Mouse (Mus musculus) heart, embryonic 11.5 days (tissue): ENCODE measurements around the gene Ccl4. TPM values are rescaled to one million over a fixed set of nuclear protein-coding genes. Genes with fewer than 3 reads are reported as not detected.

ENCODE experiments used
- ATAC-seq: fragments of 200-750 bp; cut with Nextera tagmentation; replicated peaks from 2 replicates; pipeline ENCODE4 v1.8.0; 2017; ENCODE audit warnings: moderate library complexity; ENCODE audit not compliant: insufficient number of reproducible peaks, low FRiP score, low TSS enrichment
- H3K27ac ChIP-seq: fragments of 300-500 bp; sonication (generic); 2 replicates; pipeline ENCODE4 v1.5.1; 2014; ENCODE audit warnings: mild to moderate bottlenecking, low read depth, low read length
- H3K27me3 ChIP-seq: fragments of 300-500 bp; sonication (generic); 2 replicates; pipeline ENCODE4 v1.6.1; 2014; ENCODE audit warnings: mild to moderate bottlenecking, low read length, mixed read lengths; ENCODE audit not compliant: control insufficient read depth, insufficient read depth
- H3K36me3 ChIP-seq: fragments of 300-500 bp; sonication (generic); 2 replicates; pipeline ENCODE4 v1.6.1; 2014; ENCODE audit warnings: mild to moderate bottlenecking, low read length, moderate library complexity, mixed read lengths; ENCODE audit not compliant: control insufficient read depth, insufficient read depth
- H3K4me1 ChIP-seq: fragments of 300-500 bp; sonication (generic); 2 replicates; pipeline ENCODE4 v1.6.1; 2014; ENCODE audit warnings: low read length; ENCODE audit not compliant: control insufficient read depth, insufficient read depth
- H3K4me2 ChIP-seq: fragments of 300-500 bp; sonication (generic); 2 replicates; pipeline ENCODE4 v1.6.1; 2014; ENCODE audit warnings: mild to moderate bottlenecking, moderate library complexity
- H3K4me3 ChIP-seq: fragments of 300-500 bp; sonication (generic); 2 replicates; pipeline ENCODE4 v1.5.1; 2014; ENCODE audit warnings: low read depth, low read length
- H3K9ac ChIP-seq: fragments of 300-500 bp; sonication (generic); 2 replicates; pipeline ENCODE4 v1.6.1; 2014; ENCODE audit warnings: mild to moderate bottlenecking, low read depth, low read length, moderate library complexity
- H3K9me3 ChIP-seq: fragments of 300-500 bp; sonication (generic); replicated peaks from 2 replicates; pipeline ENCODE4 v1.6.1; 2016; ENCODE audit warnings: low read length; ENCODE audit not compliant: control insufficient read depth
- WGBS: fragments of 180-500 bp; shearing (Covaris S2); extraction: QIAGEN DNeasy Blood & Tissue Kit; methylation state at CpG from one replicate; pipeline ENCODE4 v1.1.7; 2014; ENCODE audit not compliant: insufficient replicate concordance; 5-methylcytosine and 5-hydroxymethylcytosine counted together
- polyA plus RNA-seq: library from polyadenylated mRNA; unstranded; fragments of >200 nt; fragmentation: Nextera tagmentation; extraction: Ambion mirVana; gene quantifications from 2 replicates; pipeline ENCODE4 v1.2.1, GENCODE M21; 2014

Ccl4 gene
- polyA plus RNA-seq = 0.26 TPM in 1 of 2 replicates, not detected in the other

GRCm38 (mm10) chr11:83662204-83662603 is at the start of gene Ccl4:
Gene Ccl4, plus strand, starts transcription at chr11:83662584.
- no peak for ATAC-seq
- no peak within 1 kb of the TSS for H3K4me2 ChIP-seq
- H3K9ac ChIP-seq = no peak within 1 kb of the TSS
- no peak within 1 kb of the TSS for H3K27ac ChIP-seq
- no peaks in the 10 kb centered on the region for H3K9me3 ChIP-seq
- H3K27me3 ChIP-seq = no peaks in the 10 kb centered on the region
- no peaks in the 10 kb centered on the region for H3K36me3 ChIP-seq
- H3K4me1 ChIP-seq = no peaks in the 10 kb centered on the region
- no peak within 1 kb of the TSS for H3K4me3 ChIP-seq
- 71% methylated on average over 6 of the region's 6 CpGs for WGBS

- Histone ChIP-seq H3K9me3 (no peaks in the 10 kb centered on the region), H3K4me3 (no peak overlapping the region), H3K36me3 (no peaks in the 10 kb centered on the region), H3K27ac (no peak overlapping the region), H3K4me1 (no peaks in the 10 kb centered on the region), H3K4me2 (no peak overlapping the region), H3K27me3 (no peaks in the 10 kb centered on the region), H3K9ac (no peak overlapping the region)
- WGBS = 71% methylated on average over 1 of the region's 1 CpGs
- ATAC-seq = no peak
These were observed 45.8 kb upstream of the Ccl4 start for GRCm38 (mm10) chr11:83616586-83616985.

- Histone ChIP-seq H3K4me2 (no peak overlapping the region), H3K4me3 (no peak overlapping the region), H3K27ac (no peak overlapping the region), H3K9me3 (no peaks in the 10 kb centered on the region), H3K36me3 (no peaks in the 10 kb centered on the region), H3K27me3 (no peaks in the 10 kb centered on the region), H3K9ac (no peak overlapping the region), H3K4me1 (no peaks in the 10 kb centered on the region)
- WGBS = 73% methylated on average over 5 of the region's 5 CpGs
- no peak for ATAC-seq
These were observed 44.1 kb upstream of the Ccl4 start for GRCm38 (mm10) chr11:83618238-83618637.

DNA sequence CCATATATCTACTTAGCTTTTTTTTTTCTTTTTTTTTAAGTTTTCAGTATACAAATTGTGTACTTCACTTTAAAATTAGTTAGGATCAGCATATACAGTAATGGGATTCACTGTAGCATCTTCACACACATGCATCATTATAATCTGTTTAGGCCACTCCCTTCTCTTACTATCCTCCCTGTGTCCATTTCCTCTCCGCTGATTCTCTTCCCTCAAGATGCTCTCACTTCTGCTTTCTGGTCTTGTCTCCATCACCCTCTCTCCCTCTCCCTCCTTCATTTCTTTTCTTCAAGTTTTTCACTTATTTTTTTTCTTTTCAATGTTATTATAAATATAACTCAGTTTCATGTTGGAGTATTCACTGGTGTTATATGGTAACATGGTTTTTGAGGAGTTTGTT is 43.3 kb upstream of the Ccl4 start:
- Histone ChIP-seq H3K4me2 (no peak overlapping the region), H3K27me3 (no peaks in the 10 kb centered on the region), H3K9me3 (no peaks in the 10 kb centered on the region), H3K27ac (no peak overlapping the region), H3K4me1 (no peaks in the 10 kb centered on the region), H3K9ac (no peak overlapping the region), H3K36me3 (no peaks in the 10 kb centered on the region), H3K4me3 (no peak overlapping the region)
- 90% methylated on average over 1 of the region's 1 CpGs for WGBS
- no peak for ATAC-seq

DNA sequence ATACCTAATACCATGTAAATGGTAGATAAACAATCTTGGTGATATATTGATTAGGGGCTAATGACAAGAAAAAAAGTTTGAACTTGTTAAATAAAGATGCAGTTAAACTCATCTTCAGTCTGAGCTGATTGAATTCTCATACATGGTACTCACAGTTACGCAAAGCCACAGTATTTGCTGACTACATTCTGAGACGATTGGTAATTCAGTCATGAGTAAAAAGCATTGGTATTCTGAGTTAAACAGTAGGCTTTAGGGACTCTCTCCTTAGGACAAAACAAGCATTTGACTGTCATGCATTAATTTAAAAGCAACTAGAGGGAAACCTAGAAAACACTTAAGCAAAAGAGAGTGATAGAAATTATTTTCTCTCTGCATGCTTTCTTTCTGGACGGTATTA is 38.8 kb upstream of the Ccl4 start:
- H3K9ac ChIP-seq = no peak overlapping the region
- H3K4me2 ChIP-seq = no peak overlapping the region
- no peaks in the 10 kb centered on the region for H3K9me3 ChIP-seq
- H3K4me3 ChIP-seq = no peak overlapping the region
- no peak for ATAC-seq
- H3K36me3 ChIP-seq = no peaks in the 10 kb centered on the region
- H3K27ac ChIP-seq = no peak overlapping the region
- H3K27me3 ChIP-seq = no peaks in the 10 kb centered on the region
- no peaks in the 10 kb centered on the region for H3K4me1 ChIP-seq
- WGBS = 82% methylated on average over 3 of the region's 3 CpGs

DNA sequence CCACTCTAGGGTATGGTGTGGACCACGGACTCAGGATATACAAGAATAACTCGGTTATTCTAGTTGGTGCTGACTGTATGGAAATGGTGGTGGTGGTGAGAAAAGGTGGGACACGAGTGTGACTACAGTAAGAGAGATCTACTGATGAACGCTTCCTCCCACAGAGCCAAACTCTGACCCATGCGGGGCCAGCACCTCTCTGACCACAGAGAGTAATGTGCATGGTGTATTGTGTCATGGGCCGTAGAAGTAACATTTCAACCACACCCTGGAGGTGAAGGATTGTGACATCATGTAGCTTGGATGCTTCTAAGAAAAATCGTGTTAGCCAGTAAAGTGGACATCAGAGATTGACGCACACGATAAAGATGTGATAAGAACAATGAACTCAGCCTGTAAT is 33.6 kb upstream of the Ccl4 start:
- Histone ChIP-seq H3K4me1 (no peaks in the 10 kb centered on the region), H3K9me3 (no peaks in the 10 kb centered on the region), H3K27ac (no peak overlapping the region), H3K4me3 (no peak overlapping the region), H3K4me2 (no peak overlapping the region), H3K36me3 (no peaks in the 10 kb centered on the region), H3K27me3 (no peaks in the 10 kb centered on the region), H3K9ac (no peak overlapping the region)
- 80% methylated on average over 9 of the region's 9 CpGs for whole genome bisulfite sequencing
- ATAC-seq = no peak

DNA sequence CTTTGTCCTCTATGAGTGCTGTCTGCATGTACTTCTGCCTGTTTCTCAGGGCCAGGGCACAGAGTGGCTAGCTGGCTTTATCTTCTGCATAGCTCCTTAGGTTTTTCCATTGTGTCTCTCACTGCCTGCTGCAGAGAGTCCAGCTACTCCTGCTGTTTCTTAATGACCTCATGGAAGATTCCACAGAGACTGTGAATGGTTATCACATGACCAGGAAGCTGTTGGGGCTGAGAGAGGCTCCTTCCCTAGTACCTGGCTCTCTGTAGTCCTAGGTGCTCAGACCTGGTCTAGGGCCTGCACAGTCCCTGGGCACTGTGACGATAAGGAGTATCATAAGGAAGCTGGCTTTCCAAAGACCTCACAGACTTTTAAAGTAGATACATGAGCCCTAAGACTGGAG is 31.8 kb upstream of the Ccl4 start:
- Histone ChIP-seq H3K27me3 (no peaks in the 10 kb centered on the region), H3K27ac (no peak overlapping the region), H3K4me3 (no peak overlapping the region), H3K36me3 (no peaks in the 10 kb centered on the region), H3K9ac (no peak overlapping the region), H3K4me1 (no peaks in the 10 kb centered on the region), H3K9me3 (no peaks in the 10 kb centered on the region), H3K4me2 (no peak overlapping the region)
- ATAC-seq = no peak
- 78% methylated on average over 1 of the region's 1 CpGs for WGBS

DNA sequence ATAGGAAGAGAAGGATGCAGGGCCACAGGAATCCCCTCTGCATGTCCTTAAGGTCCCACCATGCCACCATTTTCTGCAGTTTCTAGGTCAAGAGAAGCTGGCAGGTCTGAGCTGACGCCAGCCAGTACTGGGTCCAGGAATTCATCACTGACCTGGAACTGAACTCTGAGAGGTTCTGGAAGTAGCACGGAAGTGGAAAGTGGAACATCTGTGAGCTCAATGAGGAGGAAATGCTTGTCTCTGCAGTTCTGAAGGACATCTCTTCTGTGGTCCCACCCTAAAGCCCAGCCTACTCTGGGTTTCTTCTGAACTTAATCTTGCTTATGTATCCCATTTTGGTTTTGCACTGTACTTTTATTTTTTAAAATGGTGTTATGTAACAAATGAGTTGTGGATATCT is 31.3 kb upstream of the Ccl4 start:
- Histone ChIP-seq H3K4me1 (no peaks in the 10 kb centered on the region), H3K27ac (no peak overlapping the region), H3K9ac (no peak overlapping the region), H3K4me2 (no peak overlapping the region), H3K9me3 (no peaks in the 10 kb centered on the region), H3K36me3 (no peaks in the 10 kb centered on the region), H3K27me3 (no peaks in the 10 kb centered on the region), H3K4me3 (no peak overlapping the region)
- no peak for ATAC-seq
- WGBS = 68% methylated on average over 2 of the region's 2 CpGs

DNA sequence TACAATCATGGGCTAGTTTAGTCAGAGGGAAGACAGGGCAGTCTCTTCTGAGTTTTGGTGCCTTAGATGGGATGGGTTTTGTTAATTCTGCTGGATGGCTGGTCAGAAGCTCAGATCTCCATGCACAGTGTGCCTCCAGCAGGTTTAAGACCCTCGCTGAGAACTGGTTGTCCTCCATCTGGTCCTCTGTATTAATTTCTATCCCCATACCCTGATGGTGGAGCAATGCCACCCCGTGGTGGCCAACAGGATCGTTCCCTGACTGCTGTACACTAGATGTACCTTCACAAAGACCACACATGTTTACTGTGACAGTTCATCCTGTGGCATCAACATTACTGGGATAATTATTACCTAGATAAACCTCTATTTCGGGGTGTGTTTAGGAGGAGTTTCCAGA is 29.6 kb upstream of the Ccl4 start:
- WGBS = 59% methylated on average over 4 of the region's 4 CpGs
- no peak overlapping the region for H3K9ac ChIP-seq
- H3K4me3 ChIP-seq = no peak overlapping the region
- H3K36me3 ChIP-seq = no peaks in the 10 kb centered on the region
- no peaks in the 10 kb centered on the region for H3K4me1 ChIP-seq
- no peaks in the 10 kb centered on the region for H3K9me3 ChIP-seq
- no peak overlapping the region for H3K4me2 ChIP-seq
- H3K27ac ChIP-seq = no peak overlapping the region
- no peak for ATAC-seq
- H3K27me3 ChIP-seq = no peaks in the 10 kb centered on the region
